Mouse (Mus musculus) liver, adult 10 weeks (tissue): ENCODE data around the gene Shkbp1. TPM values are rescaled to one million over a fixed set of nuclear protein-coding genes. Genes with fewer than 3 reads are reported as not detected.

ENCODE experiments used
- polyA plus RNA-seq: library from polyadenylated mRNA; stranded (reverse); fragments of 350-450 nt; fragmentation: Illumina TruSeq; extraction: RNeasy Lipid Tissue Mini Kit (QIAGEN cat#74804); gene quantifications from one replicate; pipeline ENCODE4 v1.2.3, GENCODE M21; 2014; ENCODE audit warnings: low read depth, low replicate concordance

The Shkbp1 gene
- 0.66 TPM for polyA plus RNA-seq

GRCm38 (mm10) chr7:27355745-27356240, at the start of gene Shkbp1:
TSS of gene Shkbp1 (minus strand) at chr7:27356019.

GRCm38 (mm10) chr7:27356861-27357594, 1.2 kb upstream of the Shkbp1 start, which contains the start of gene Gm20479:
TSS of gene Gm20479 (minus strand) at chr7:27357419.

GRCm38 (mm10) chr7:27337175-27337853, 18.5 kb downstream of the Shkbp1 start, which contains the start of gene Ltbp4:
TSS of gene Ltbp4 (minus strand) at chr7:27337692.

Other genes with a start within 250 kb of the Shkbp1 start
- gene Cyp2f2, start 236.1 kb downstream of the Shkbp1 start, polyA plus RNA-seq: 346 TPM
- gene Cyp2t4, start 202.3 kb downstream of the Shkbp1 start, polyA plus RNA-seq: not detected
- 5.2 TPM for gene Egln2, start 189.2 kb downstream of the Shkbp1 start, polyA plus RNA-seq
- 2.2 TPM for gene Rab4b, start 177.1 kb downstream of the Shkbp1 start, polyA plus RNA-seq
- not detected for gene Gm21983, start 174.9 kb downstream of the Shkbp1 start, polyA plus RNA-seq
- gene Mia, start 174.9 kb downstream of the Shkbp1 start, polyA plus RNA-seq: not detected
- gene BC024978, start 160.2 kb downstream of the Shkbp1 start, polyA plus RNA-seq: 6.4 TPM
- gene Snrpa, start 159.7 kb downstream of the Shkbp1 start, polyA plus RNA-seq: 5.7 TPM
- gene Itpkc, start 127.4 kb downstream of the Shkbp1 start, polyA plus RNA-seq: 0.87 TPM
- 2.7 TPM for gene Coq8b, start 123.0 kb downstream of the Shkbp1 start, polyA plus RNA-seq
- not detected for gene Numbl, start 97.6 kb downstream of the Shkbp1 start, polyA plus RNA-seq
- 0.74 TPM for gene Ltbp4, start 18.3 kb downstream of the Shkbp1 start, polyA plus RNA-seq
- not detected for gene Gm20479, start 1.4 kb upstream of the Shkbp1 start, polyA plus RNA-seq
- gene Sptbn4, start 91.7 kb upstream of the Shkbp1 start, polyA plus RNA-seq: not detected
- gene Blvrb, start 92.0 kb upstream of the Shkbp1 start, polyA plus RNA-seq: 6.6 TPM
- 1.2 TPM for gene Sertad3, start 117.7 kb upstream of the Shkbp1 start, polyA plus RNA-seq
- gene Sertad1, start 130.9 kb upstream of the Shkbp1 start, polyA plus RNA-seq: 0.56 TPM
- gene Prx, start 143.3 kb upstream of the Shkbp1 start, polyA plus RNA-seq: not detected
- gene Hipk4, start 167.2 kb upstream of the Shkbp1 start, polyA plus RNA-seq: not detected
- gene Pld3, start 197.2 kb upstream of the Shkbp1 start, polyA plus RNA-seq: 0.58 TPM
- gene 2310022A10Rik, start 197.2 kb upstream of the Shkbp1 start, polyA plus RNA-seq: 2.3 TPM
- gene Akt2, start 235.5 kb upstream of the Shkbp1 start, polyA plus RNA-seq: 14.8 TPM